Mouse (Mus musculus): ENCODE measurements around the gene Mfsd4b5.

DNA sequence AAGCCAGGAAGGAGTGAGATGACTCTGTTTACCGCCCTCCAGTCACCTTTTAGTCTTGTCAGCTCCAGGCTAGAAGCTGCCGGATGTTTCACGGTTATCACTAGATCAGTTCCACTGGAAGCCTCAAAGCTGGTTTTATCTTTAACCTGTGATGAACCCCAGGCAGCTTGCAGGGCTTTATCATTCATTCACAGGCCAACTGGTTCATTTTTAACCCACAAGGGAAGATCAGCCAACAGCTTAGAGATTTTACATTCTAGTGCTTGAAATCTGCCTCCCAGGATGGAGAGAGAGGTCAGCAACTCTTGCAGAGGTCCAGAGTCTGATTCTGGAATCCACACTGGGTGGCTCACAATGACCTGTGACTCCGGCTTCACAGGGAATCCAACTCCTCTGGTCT lies 4.7 kb upstream of the Mfsd4b5 start:
- TF ChIP-seq POLR2A (IDR thresholded peaks at IDR 0.05; ENCODE audit: low read depth, low read length) (no peak), CTCF (conservative IDR thresholded peaks at IDR 0.05; ENCODE audit: insufficient read depth, insufficient read length, low read depth, low read length) (no peak)

All from kidney, adult 2 months (tissue).